Mouse (Mus musculus) spleen, postnatal 14 days (tissue): ENCODE measurements around the gene Vmn1r166.
"Not testable (repeated sequence)": the region's sequence is repeated elsewhere in the genome, so short reads cannot be mapped to it uniquely, and the experiment has no call there.

Experiments used
- DNase-seq, 2 experiments: peaks; one replicate each; pipeline ENCODE4 v3.0.0; 2021 to 2022; ENCODE audit warnings: low spot score in 2 of 2

The Vmn1r166 gene

GRCm38 (mm10) chr7:23251582-23251981 lies at the start of gene Vmn1r166:
Vmn1r166 (minus strand) TSS chr7:23251682.
- DNase-seq, result not testable (repeated sequence)

- not testable (repeated sequence) for DNase-seq
These were observed 49.4 kb upstream of the Vmn1r166 start, which contains the start of gene Nlrp4e for GRCm38 (mm10) chr7:23300892-23301291. Nlrp4e (plus strand) TSS chr7:23301192.

- not testable (repeated sequence) for DNase-seq
These were observed 27.3 kb upstream of the Vmn1r166 start, which contains the start of gene Gm6902 for GRCm38 (mm10) chr7:23278800-23279199. Gm6902 (minus strand) TSS chr7:23278900.

GRCm38 (mm10) chr7:23217032-23217431 lies 34.5 kb downstream of the Vmn1r166 start, which contains the start of gene Vmn1r165:
Vmn1r165 (plus strand) TSS chr7:23217332.
- not testable (repeated sequence) for DNase-seq
